Mouse (Mus musculus) testis, adult 2 months (tissue): ENCODE data around the gene Bmp7. TPM values are rescaled to one million over a fixed set of nuclear protein-coding genes. Genes with fewer than 3 reads are reported as not detected.

Source experiments
- H3K27ac ChIP-seq: fragments of 200-500 bp; 2 replicates; pipeline ENCODE4 v1.5.1; 2012; ENCODE audit warnings: low read depth, low read length; ENCODE audit not compliant: control insufficient read depth, insufficient read depth
- H3K27me3 ChIP-seq: fragments of 200-500 bp; 2 replicates; pipeline ENCODE4 v1.6.1; 2012; ENCODE audit warnings: mild to moderate bottlenecking, low read length, moderate library complexity; ENCODE audit not compliant: control insufficient read depth, insufficient read depth
- H3K36me3 ChIP-seq: fragments of 200-500 bp; 2 replicates; pipeline ENCODE4 v1.6.1; 2012; ENCODE audit warnings: mild to moderate bottlenecking, low read length; ENCODE audit not compliant: control insufficient read depth, insufficient read depth
- H3K4me1 ChIP-seq: fragments of 200-500 bp; 2 replicates; pipeline ENCODE4 v1.6.1; 2012; ENCODE audit warnings: low read length; ENCODE audit not compliant: control insufficient read depth, insufficient read depth
- H3K4me3 ChIP-seq: fragments of 200-500 bp; 2 replicates; pipeline ENCODE4 v1.5.1; 2012; ENCODE audit warnings: low read depth, mild to moderate bottlenecking, low read length, moderate library complexity, mixed read lengths; ENCODE audit not compliant: control insufficient read depth
- CTCF ChIP-seq: fragments of 200-500 bp; IDR thresholded peaks from 2 replicates; pipeline ENCODE4 v1.5.1; 2012; ENCODE audit warnings: low read depth, mild to moderate bottlenecking, inconsistent platforms, low read length, moderate library complexity; ENCODE audit not compliant: control insufficient read depth, insufficient read depth, insufficient replicate concordance
- POLR2A ChIP-seq: fragments of 200-500 bp; IDR thresholded peaks from 2 replicates; pipeline ENCODE4 v1.6.1; 2012; ENCODE audit warnings: low read depth, mild to moderate bottlenecking, inconsistent platforms, low read length, moderate library complexity; ENCODE audit not compliant: control insufficient read depth
- polyA plus RNA-seq: library from polyadenylated mRNA; depleted of rRNA; stranded (reverse); fragments of >200 nt; gene quantifications from 2 replicates; pipeline ENCODE4 v1.2.3, GENCODE M21; 2012

Bmp7 gene
- polyA plus RNA-seq, 1 experiment = 2.4 TPM

DNA sequence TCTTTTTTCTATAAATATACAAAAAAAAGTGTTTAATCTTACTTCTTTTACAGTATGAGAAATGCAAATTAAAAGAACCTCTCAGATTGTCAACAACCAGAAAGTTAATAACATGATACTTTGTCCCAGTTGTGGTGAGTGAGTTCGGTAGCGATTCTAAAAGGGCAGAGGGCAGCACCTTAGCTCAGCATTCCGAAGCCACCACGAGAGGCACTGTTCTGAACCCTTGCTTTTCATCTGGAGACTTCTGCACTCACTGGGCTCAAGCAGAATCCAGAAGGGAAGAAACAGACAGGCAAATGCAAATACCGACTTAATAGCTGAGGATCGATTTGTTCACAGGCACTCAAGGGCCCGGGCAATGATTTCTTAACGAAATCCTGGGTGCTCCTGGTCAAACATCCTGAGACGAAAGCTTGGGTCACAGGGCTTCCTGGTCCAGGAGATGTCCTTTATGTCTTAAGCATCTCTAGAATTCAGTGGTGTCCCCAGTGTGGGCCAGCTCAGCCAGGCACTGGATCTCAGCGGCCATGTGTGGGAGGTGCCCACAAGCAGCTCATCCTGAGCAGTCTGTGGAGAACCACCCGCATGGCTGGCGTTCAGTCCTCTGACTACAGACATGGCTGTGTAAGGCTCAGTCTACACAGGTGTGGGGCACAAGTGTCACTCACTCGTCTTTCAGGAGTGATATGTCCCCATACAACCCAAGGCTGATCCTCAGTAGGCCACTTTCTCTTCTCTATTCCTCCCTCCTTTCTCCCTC, 19.1 kb upstream of the Bmp7 start:
- H3K36me3 ChIP-seq = no peaks in the 10 kb centered on the region
- H3K27ac ChIP-seq = no peak overlapping the region
- no peak for TF ChIP-seq POLR2A
- no peak for TF ChIP-seq CTCF

DNA sequence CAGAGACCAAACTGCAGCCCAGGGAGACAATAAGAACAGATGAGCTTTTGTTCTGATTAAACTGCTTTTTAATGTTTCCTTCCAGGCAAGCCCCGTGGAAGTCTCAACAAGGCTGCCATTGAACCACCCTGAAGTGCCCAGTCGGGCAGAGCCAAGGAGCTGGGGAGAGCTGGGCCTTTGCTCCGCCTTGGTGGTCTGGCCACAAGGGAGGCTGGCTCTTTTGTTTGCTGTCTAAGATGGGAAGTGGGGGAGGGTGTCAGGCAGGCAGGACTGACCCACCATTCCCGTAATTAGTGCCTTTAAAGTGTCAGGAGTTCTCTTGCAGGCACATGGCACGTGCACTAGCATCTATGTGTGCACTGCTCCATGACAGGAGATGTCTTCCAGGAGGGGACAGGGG, 18.5 kb upstream of the Bmp7 start:
- Histone ChIP-seq H3K36me3 (no peaks in the 10 kb centered on the region), H3K27me3 (no peaks in the 10 kb centered on the region), H3K4me3 (no peak overlapping the region), H3K27ac (no peak overlapping the region), H3K4me1 (no peaks in the 10 kb centered on the region; the same call in 1 of the 2 replicates)
- TF ChIP-seq CTCF (no peak), POLR2A (no peak)

More for the DNA sequence above, 19.1 kb upstream of the Bmp7 start:
- no peaks in the 10 kb centered on the region; the same call in 1 of the 2 replicates for H3K4me1 ChIP-seq
- no peak overlapping the region for H3K4me3 ChIP-seq
- H3K27me3 ChIP-seq = no peaks in the 10 kb centered on the region

DNA sequence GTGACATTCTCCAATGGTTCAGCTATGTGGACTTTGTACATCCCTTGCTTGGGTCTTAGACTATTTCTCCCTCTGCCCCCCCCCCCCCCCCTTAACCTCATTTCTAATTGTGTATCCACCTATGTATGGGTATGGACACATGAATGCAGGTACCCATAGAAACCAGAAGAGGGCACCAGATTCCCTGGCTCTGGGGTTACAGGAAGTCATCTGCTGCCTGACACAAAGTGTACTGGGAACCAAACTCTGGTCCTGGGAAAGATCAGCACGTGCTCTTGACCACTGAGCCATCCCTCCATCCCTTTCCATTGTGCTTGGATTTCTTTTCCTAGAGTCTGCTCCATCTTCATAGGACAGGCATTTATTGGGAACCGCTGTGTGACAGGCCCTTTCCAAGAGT, 11.9 kb upstream of the Bmp7 start:
- H3K27me3 ChIP-seq = no peaks in the 10 kb centered on the region
- no peaks in the 10 kb centered on the region for H3K4me1 ChIP-seq
- H3K4me3 ChIP-seq = no peak overlapping the region
- no peak overlapping the region for H3K27ac ChIP-seq
- H3K36me3 ChIP-seq = no peaks in the 10 kb centered on the region
- no peak for TF ChIP-seq POLR2A
- TF ChIP-seq CTCF = no peak

DNA sequence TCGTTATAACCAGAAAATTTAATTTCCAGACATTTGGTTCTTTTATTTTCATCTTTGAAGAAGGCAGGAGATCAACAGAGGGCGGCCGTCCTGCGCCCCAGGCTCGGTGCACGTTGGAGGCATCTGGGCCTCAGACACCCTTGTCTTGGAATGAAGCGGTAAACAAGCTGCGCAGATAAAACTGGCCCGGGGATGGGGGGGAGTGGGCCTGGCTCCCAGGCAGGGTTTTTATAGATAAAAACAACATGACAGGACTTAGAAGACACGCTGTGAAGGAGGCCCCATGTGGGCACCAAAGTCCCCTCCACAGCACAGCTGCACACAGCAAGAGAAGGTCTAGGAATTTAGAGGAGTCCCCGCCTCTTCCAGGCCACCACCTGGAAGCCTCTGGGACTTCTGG, 10.6 kb upstream of the Bmp7 start:
- no peak overlapping the region for H3K27ac ChIP-seq
- H3K27me3 ChIP-seq = no peaks in the 10 kb centered on the region
- TF ChIP-seq CTCF = no peak
- no peak for TF ChIP-seq POLR2A
- no peak overlapping the region for H3K4me3 ChIP-seq
- no peaks in the 10 kb centered on the region for H3K4me1 ChIP-seq
- H3K36me3 ChIP-seq = no peaks in the 10 kb centered on the region

DNA sequence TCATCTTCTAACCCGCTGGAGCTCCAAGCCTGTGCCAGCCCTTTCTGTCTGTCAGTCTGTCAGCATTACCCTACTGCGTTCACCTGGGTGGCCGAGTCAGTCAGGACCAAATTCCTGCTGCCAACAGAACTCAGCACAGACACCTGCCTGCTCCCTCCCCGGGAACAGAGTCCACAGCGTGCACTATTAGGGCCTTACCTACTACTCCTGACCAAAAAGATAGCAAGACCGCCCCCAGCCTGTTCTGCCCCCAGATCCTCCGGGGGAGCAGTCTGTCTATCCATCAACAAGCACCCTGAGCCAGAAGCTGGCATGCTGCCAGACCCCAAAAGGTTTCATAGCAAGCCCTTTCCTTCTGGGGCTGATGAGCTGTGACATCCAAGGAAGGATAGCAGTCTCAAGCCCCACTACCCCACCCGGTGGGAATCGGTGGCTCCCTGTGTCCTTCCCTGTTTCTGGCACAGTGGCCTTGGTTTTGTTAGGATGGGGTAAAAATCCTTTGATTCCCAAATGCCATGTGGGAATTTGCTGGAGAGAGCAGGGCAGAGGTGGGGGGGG, 10.1 kb upstream of the Bmp7 start:
- Histone ChIP-seq H3K4me1 (no peaks in the 10 kb centered on the region), H3K4me3 (no peak overlapping the region), H3K27ac (no peak overlapping the region), H3K36me3 (no peaks in the 10 kb centered on the region), H3K27me3 (no peaks in the 10 kb centered on the region)
- no peak for TF ChIP-seq CTCF
- no peak for TF ChIP-seq POLR2A

DNA sequence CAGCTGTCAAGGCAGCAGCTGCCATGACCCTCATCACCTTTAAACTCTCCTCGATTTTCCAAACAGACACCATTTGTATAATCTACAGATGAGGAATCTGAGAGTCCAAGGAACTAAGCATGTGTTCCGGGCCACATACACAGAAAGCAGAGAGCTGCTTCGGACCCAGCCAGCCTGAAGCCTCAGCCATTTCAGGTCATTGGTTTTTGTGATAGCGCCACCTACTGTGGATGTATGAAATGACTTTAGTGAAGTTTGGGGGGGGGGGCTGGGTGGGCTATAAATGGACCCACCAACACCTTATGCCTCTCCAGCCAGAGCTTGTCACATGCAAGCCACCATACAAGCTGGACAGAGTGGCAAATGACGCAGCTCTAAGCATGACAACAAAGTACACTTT, 8.9 kb upstream of the Bmp7 start:
- H3K36me3 ChIP-seq = no peaks in the 10 kb centered on the region

DNA sequence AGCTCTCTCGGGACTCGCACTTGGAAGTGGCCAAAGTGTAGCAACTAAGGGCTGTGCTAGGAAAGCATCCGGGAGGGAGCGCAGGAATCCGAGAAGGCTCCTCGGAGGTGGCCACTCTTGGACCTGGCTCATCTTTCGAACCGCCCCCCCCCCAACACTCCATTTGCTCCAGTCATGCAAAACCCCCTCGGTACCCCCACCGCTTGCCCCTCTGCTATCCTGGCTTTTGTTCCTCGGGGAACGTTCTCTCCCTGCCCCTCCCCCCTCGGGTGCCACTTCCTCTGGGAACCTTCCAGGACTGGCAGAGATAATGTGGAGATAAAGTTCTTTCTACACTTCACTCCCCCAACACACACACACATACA, 660 bp upstream of the Bmp7 start:
- TF ChIP-seq POLR2A (no peak), CTCF (no peak)
- H3K4me1 ChIP-seq = peaks cover 16% of the 10 kb centered on the region
- no peak overlapping the region for H3K27ac ChIP-seq
- H3K27me3 ChIP-seq = no peaks in the 10 kb centered on the region
- no peaks in the 10 kb centered on the region for H3K36me3 ChIP-seq
- peak overlapping the region; percentile 39 for H3K4me3 ChIP-seq

More for the DNA sequence above, 8.9 kb upstream of the Bmp7 start:
- Histone ChIP-seq H3K4me3 (no peak overlapping the region), H3K4me1 (no peaks in the 10 kb centered on the region), H3K27ac (no peak overlapping the region), H3K27me3 (no peaks in the 10 kb centered on the region)
- TF ChIP-seq POLR2A (no peak), CTCF (peak; percentile 32; the same call in 1 of the 2 replicates)
